Mouse (Mus musculus) testis, adult 2 months (tissue): ENCODE measurements at regions not wholly inside any gene's neighbourhood (a gene's known extent, or its start where the extent isn't known, plus 50 kb on each side); places are given as distances from the start of the nearest gene placed in this dataset.

Experiments used
- CTCF ChIP-seq: fragments of 200-500 bp; IDR thresholded peaks from 2 replicates; pipeline ENCODE4 v1.5.1; 2012; ENCODE audit warnings: low read depth, mild to moderate bottlenecking, inconsistent platforms, low read length, moderate library complexity; ENCODE audit not compliant: control insufficient read depth, insufficient read depth, insufficient replicate concordance
- POLR2A ChIP-seq: fragments of 200-500 bp; IDR thresholded peaks from 2 replicates; pipeline ENCODE4 v1.6.1; 2012; ENCODE audit warnings: low read depth, mild to moderate bottlenecking, inconsistent platforms, low read length, moderate library complexity; ENCODE audit not compliant: control insufficient read depth

- TF ChIP-seq CTCF (no peak), POLR2A (no peak)
Observed at GRCm38 (mm10) chr10:84166568-84166905, 273.9 kb downstream of the Nuak1 start.
